ENCODE assay signal across 8 mouse cellular contexts in genomic region chr17:28025541-28025961, GRCm38 (mm10). TPM values are rescaled to one million over a fixed set of nuclear protein-coding genes. Genes with fewer than 3 reads are reported as not detected.
A peak's percentile ranks its signal among the peaks of the same experiment; 100 is the strongest.
DNase-seq lines count a peak whose midpoint lies in the region; ATAC-seq and TF ChIP-seq lines count a peak whose summit lies in the region.

No protein-coding gene starts in this region.

- H3K4me1 ChIP-seq in neural tube, embryonic 13.5 days (replicated peaks), result peaks cover 81% of the 10 kb centered on the region
- H3K4me1 ChIP-seq in intestine, embryonic 14.5 days (replicated peaks; ENCODE audit: control insufficient read depth, insufficient read depth, low read length), result peaks cover 39% of the 10 kb centered on the region
- peaks cover 60% of the 10 kb centered on the region for H3K4me1 ChIP-seq in liver, embryonic 13.5 days (replicated peaks)
- H3K4me1 ChIP-seq in stomach, postnatal 0 days (replicated peaks; ENCODE audit: control insufficient read depth, insufficient read depth), result peaks cover 14% of the 10 kb centered on the region

- ATAC-seq in neural tube, embryonic 13.5 days (ENCODE audit: low read depth), result 0 out of 2 replicates have a peak, but pooled peaks have one; percentile 51
- ATAC-seq in intestine, embryonic 14.5 days (replicated peaks; ENCODE audit: low FRiP score, low TSS enrichment, low read depth), result no peak
- no peak for ATAC-seq in liver, embryonic 13.5 days (ENCODE audit: low read depth)
- ATAC-seq in stomach, postnatal 0 days (ENCODE audit: low FRiP score, low TSS enrichment), result peak; percentile 67
- ATAC-seq in megakaryocyte, adult 5-6 weeks (ENCODE audit: poor library complexity, severe bottlenecking), result no peak

- peak overlapping the region; percentile 32 for H3K9ac ChIP-seq in neural tube, embryonic 13.5 days
- H3K9ac ChIP-seq in intestine, embryonic 14.5 days (ENCODE audit: low read length), result no peak overlapping the region
- H3K9ac ChIP-seq in liver, embryonic 13.5 days, result no peak overlapping the region
- peak overlapping the region; percentile 28; the same call in 1 of the 2 replicates for H3K9ac ChIP-seq in stomach, postnatal 0 days (ENCODE audit: low read length)

- intact Hi-C loops in left cerebral cortex, postnatal 14 days (cut with DNase I), result no loop called here

- no peaks in the 10 kb centered on the region for H3K27me3 ChIP-seq in neural tube, embryonic 13.5 days
- no peaks in the 10 kb centered on the region for H3K27me3 ChIP-seq in intestine, embryonic 14.5 days (replicated peaks; ENCODE audit: control insufficient read depth, insufficient read depth, low read length)
- no peaks in the 10 kb centered on the region for H3K27me3 ChIP-seq in liver, embryonic 13.5 days
- no peaks in the 10 kb centered on the region for H3K27me3 ChIP-seq in stomach, postnatal 0 days (ENCODE audit: control insufficient read depth, insufficient read depth, low read length)

- H3K36me3 ChIP-seq in neural tube, embryonic 13.5 days, result no peaks in the 10 kb centered on the region
- H3K36me3 ChIP-seq in intestine, embryonic 14.5 days (ENCODE audit: control insufficient read depth, insufficient read depth, low read length), result peaks cover 4% of the 10 kb centered on the region; the same call in 1 of the 2 replicates
- H3K36me3 ChIP-seq in liver, embryonic 13.5 days, result 0 out of 2 replicates have a peak, but pooled peaks cover 6% of the 10 kb centered on the region
- H3K36me3 ChIP-seq in stomach, postnatal 0 days (ENCODE audit: control insufficient read depth, insufficient read depth, low read length), result no peaks in the 10 kb centered on the region

- WGBS in neural tube, embryonic 13.5 days, result 64% methylated on average over 5 of the region's 5 CpGs
- WGBS in intestine, embryonic 14.5 days, result 39% methylated on average over 5 of the region's 5 CpGs
- 61% methylated on average over 5 of the region's 5 CpGs for WGBS in liver, embryonic 13.5 days (ENCODE audit: insufficient replicate concordance)
- WGBS in stomach, postnatal 0 days, result 19% methylated on average over 5 of the region's 5 CpGs

- no peaks in the 10 kb centered on the region for H3K9me3 ChIP-seq in neural tube, embryonic 13.5 days
- no peaks in the 10 kb centered on the region for H3K9me3 ChIP-seq in intestine, embryonic 14.5 days (ENCODE audit: control insufficient read depth, low read length)
- H3K9me3 ChIP-seq in liver, embryonic 13.5 days (replicated peaks), result no peaks in the 10 kb centered on the region
- no peaks in the 10 kb centered on the region for H3K9me3 ChIP-seq in stomach, postnatal 0 days (ENCODE audit: control insufficient read depth, low read length)

- no peak overlapping the region for H3K4me3 ChIP-seq in neural tube, embryonic 13.5 days
- no peak overlapping the region for H3K4me3 ChIP-seq in intestine, embryonic 14.5 days (ENCODE audit: low read depth, low read length)
- H3K4me3 ChIP-seq in liver, embryonic 13.5 days (replicated peaks), result no peak overlapping the region
- H3K4me3 ChIP-seq in stomach, postnatal 0 days (ENCODE audit: low read depth, low read length), result no peak overlapping the region

- TF ChIP-seq EP300 in stomach, postnatal 0 days (optimal IDR thresholded peaks at IDR 0.05), result no peak

- DNase-seq in neural tube, embryonic 10.5 days (ENCODE audit: extremely low spot score, low spot score), result no peak
- peak; percentile 67 for DNase-seq in intestine, embryonic 14.5 days (ENCODE audit: low spot score)
- DNase-seq in liver, embryonic 13.5 days, result no peak
- DNase-seq in stomach, postnatal 0 days (ENCODE audit: low spot score), result peak; percentile 57
- no peak for DNase-seq in frontal cortex, adult 2 months (ENCODE audit: extremely low spot score in 1 of 2, low spot score in 1 of 2)
- DNase-seq in left cerebral cortex, postnatal 14 days (ENCODE audit: low spot score in 2 of 2), result no peak

- peak; percentile 38 for TF ChIP-seq CTCF in stomach, postnatal 0 days (IDR thresholded peaks at IDR 0.05; ENCODE audit: low read depth)

- peak overlapping the region; percentile 84 for H3K27ac ChIP-seq in neural tube, embryonic 13.5 days (replicated peaks)
- peak overlapping the region; percentile 54; the same call in 1 of the 2 replicates for H3K27ac ChIP-seq in intestine, embryonic 14.5 days (ENCODE audit: low read depth)
- H3K27ac ChIP-seq in liver, embryonic 13.5 days, result peak overlapping the region; percentile 53
- H3K27ac ChIP-seq in stomach, postnatal 0 days (replicated peaks), result peak overlapping the region; percentile 78

- H3K4me2 ChIP-seq in neural tube, embryonic 13.5 days, result no peak overlapping the region
- H3K4me2 ChIP-seq in intestine, embryonic 14.5 days (ENCODE audit: low read length), result no peak overlapping the region
- H3K4me2 ChIP-seq in liver, embryonic 13.5 days, result no peak overlapping the region
- H3K4me2 ChIP-seq in stomach, postnatal 0 days (replicated peaks; ENCODE audit: low read depth), result no peak overlapping the region

RNA-seq across cellular contexts. Expression of gene Tcp11, which starts 54.9 kb away (rescaled TPM):
- 1.5 and 2.5 TPM in 2 replicates for polyA plus RNA-seq in neural tube, embryonic 13.5 days (2015; fragmentation: Nextera tagmentation; extraction: Ambion mirVana)
- polyA plus RNA-seq in intestine, embryonic 14.5 days (2014; fragmentation: Nextera tagmentation; extraction: Ambion mirVana), result 0.73 and 1.4 TPM in 2 replicates
- 0.15 and 0.22 TPM in 2 replicates for polyA plus RNA-seq in liver, embryonic 13.5 days (2015; fragmentation: Nextera tagmentation; extraction: Ambion mirVana)
- 1.1 and 1.7 TPM in 2 replicates for polyA plus RNA-seq in stomach, postnatal 0 days (2015; fragmentation: Nextera tagmentation; extraction: Ambion mirVana)
- 0.11 and 1.1 TPM in 2 replicates for total RNA-seq in megakaryocyte, adult 5-6 weeks (2015)
- total RNA-seq in megakaryocyte, adult 5-6 weeks (2017), result 0.66 TPM in 1 of 2 replicates, not detected in the other
- polyA plus RNA-seq in frontal cortex, adult 2 months (2012; rRNA removed), result 0.55 and 1.0 TPM in 2 replicates
- 1 to 10 TPM; 1.3 to 1.6 TPM for total RNA-seq in left cerebral cortex, postnatal 14 days (2021)

Comparison
In these comparisons a context has a peak if more than half of its experiments do, and no peak if none do; other contexts are left out.
1. ATAC-seq: peak in neural tube, embryonic 13.5 days (single experiment) and stomach, postnatal 0 days (single experiment); none in intestine, embryonic 14.5 days (single experiment), liver, embryonic 13.5 days (single experiment) and megakaryocyte, adult 5-6 weeks (single experiment).
2. H3K9ac ChIP-seq: peak in neural tube, embryonic 13.5 days (single experiment) and stomach, postnatal 0 days (single experiment); none in intestine, embryonic 14.5 days (single experiment) and liver, embryonic 13.5 days (single experiment).
3. DNase-seq: peak in intestine, embryonic 14.5 days (single experiment) and stomach, postnatal 0 days (single experiment); none in neural tube, embryonic 10.5 days (single experiment), liver, embryonic 13.5 days (single experiment), frontal cortex, adult 2 months (0 of 2) and left cerebral cortex, postnatal 14 days (0 of 2).
4. Peak in every context shown above with its lines, with median percentiles within 50 percentile points of each other: H3K27ac ChIP-seq.